Mouse (Mus musculus) brown adipose tissue, adult 24 weeks (tissue): ENCODE results near the gene Zscan4f. TPM values are rescaled to one million over a fixed set of nuclear protein-coding genes. Genes with fewer than 3 reads are reported as not detected.
"Not testable (repeated sequence)": the region's sequence is repeated elsewhere in the genome, so short reads cannot be mapped to it uniquely, and the experiment has no call there.

Source experiments
- H3K27ac ChIP-seq: fragments of 200-500 bp; replicated peaks from 2 replicates; pipeline ENCODE4 v1.5.1; 2012; ENCODE audit warnings: low read depth, mild to moderate bottlenecking, low read length
- H3K4me1 ChIP-seq: fragments of 200-500 bp; 2 replicates; pipeline ENCODE4 v1.6.1; 2012; ENCODE audit warnings: low read length, mixed read lengths; ENCODE audit not compliant: control insufficient read depth, insufficient read depth, insufficient read length
- H3K4me3 ChIP-seq: fragments of 200-500 bp; 2 replicates; pipeline ENCODE4 v1.5.1; 2012; ENCODE audit warnings: low read depth, mild to moderate bottlenecking, low read length, moderate library complexity; ENCODE audit not compliant: insufficient read depth
- polyA plus RNA-seq: library from polyadenylated mRNA; stranded (reverse); fragments of >200 nt; gene quantifications from 2 replicates; pipeline ENCODE4 v1.2.4, GENCODE M21; 2012; ENCODE audit not compliant: missing spikeins, insufficient read depth, insufficient read length

The Zscan4f gene
- not detected in 2 replicates for polyA plus RNA-seq

DNA sequence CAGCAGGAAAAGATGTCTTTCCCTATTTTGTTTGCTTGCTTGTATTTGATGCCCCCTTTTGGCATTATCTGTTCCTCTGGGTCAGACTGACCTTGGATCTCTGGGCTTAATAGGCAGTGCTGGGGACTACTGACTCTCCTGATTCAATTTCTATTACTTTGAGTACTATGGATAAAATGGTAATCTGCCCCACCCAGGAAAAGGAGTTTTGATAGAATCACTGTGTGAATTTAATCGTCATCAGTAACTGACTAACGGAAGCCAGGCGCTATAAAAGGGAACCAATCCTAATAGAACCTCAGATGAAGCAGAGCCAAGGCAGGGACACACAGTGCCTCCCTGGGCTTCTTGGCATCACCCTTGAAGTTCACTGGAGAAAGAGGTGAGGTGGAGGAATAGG is at the start of gene Zscan4f:
Zscan4f (plus strand) TSS at position 301 of the 400 bp plus-strand sequence.
- H3K27ac ChIP-seq, H3K4me1 ChIP-seq, H3K4me3 ChIP-seq: not testable (repeated sequence)

DNA sequence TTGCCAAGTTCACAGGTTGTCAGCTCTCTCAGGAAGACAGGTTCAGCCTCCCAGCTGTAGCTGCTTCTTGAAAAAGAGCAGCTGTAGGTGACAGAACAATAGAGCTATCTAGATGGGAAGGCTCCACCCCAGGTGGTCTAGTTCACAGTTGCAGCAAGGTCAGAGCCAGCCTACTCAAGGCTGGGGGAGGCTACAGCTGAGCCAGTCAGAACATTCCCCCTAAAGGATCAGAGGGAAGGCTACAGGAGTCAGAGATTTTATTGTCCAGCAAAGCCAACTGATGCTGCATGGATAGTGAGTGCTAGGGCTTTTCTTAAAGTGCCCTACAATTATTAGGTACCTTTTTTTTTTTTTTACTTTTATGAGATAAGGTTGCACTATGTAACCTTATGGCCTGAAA is 13.1 kb upstream of the Zscan4f start:
- not testable (repeated sequence) for H3K27ac ChIP-seq, H3K4me3 ChIP-seq, H3K4me1 ChIP-seq

Other genes with a start within 250 kb of the Zscan4f start
- gene Zscan4d, start 231.8 kb upstream of the Zscan4f start, polyA plus RNA-seq = not detected in 2 replicates
- not detected in 2 replicates for gene Zscan4e, start 87.2 kb upstream of the Zscan4f start, polyA plus RNA-seq
- not detected in 2 replicates for gene Zscan4-ps2, start 116.4 kb downstream of the Zscan4f start, polyA plus RNA-seq
- not detected in 2 replicates for gene Zscan4-ps3, start 211.4 kb downstream of the Zscan4f start, polyA plus RNA-seq